Mouse (Mus musculus) E14TG2a.4 (cell line): ENCODE measurements around the gene Alox5ap.

Experiments
- H3K27me3 ChIP-seq: 2 replicates; pipeline ENCODE4 v1.6.1; 2014; ENCODE audit warnings: low read length, control low read depth; ENCODE audit not compliant: insufficient read depth
- H3K36me3 ChIP-seq: 2 replicates; pipeline ENCODE4 v1.6.1; 2014; ENCODE audit warnings: low read length, control low read depth; ENCODE audit not compliant: insufficient read depth
- H3K4me1 ChIP-seq: replicated peaks from 2 replicates; pipeline ENCODE4 v1.6.1; 2014; ENCODE audit warnings: low read depth, low read length, control low read depth
- H3K4me3 ChIP-seq: replicated peaks from 2 replicates; pipeline ENCODE4 v1.5.1; 2014; ENCODE audit warnings: mild to moderate bottlenecking, low read length
- H3K9me3 ChIP-seq: 2 replicates; pipeline ENCODE4 v1.6.1; 2014; ENCODE audit warnings: low read length, control low read depth
- CTCF ChIP-seq: conservative IDR thresholded peaks from 2 replicates; pipeline ENCODE4 v1.5.1; 2014; ENCODE audit warnings: low read length
- NANOG ChIP-seq: IDR thresholded peaks from 2 replicates; pipeline ENCODE4 v1.6.1; 2014; ENCODE audit warnings: borderline replicate concordance, low read length, mixed read lengths
- POU5F1 ChIP-seq: IDR thresholded peaks from 2 replicates; pipeline ENCODE4 v1.6.1; 2014; ENCODE audit warnings: low read length, borderline replicate concordance

The Alox5ap gene

DNA sequence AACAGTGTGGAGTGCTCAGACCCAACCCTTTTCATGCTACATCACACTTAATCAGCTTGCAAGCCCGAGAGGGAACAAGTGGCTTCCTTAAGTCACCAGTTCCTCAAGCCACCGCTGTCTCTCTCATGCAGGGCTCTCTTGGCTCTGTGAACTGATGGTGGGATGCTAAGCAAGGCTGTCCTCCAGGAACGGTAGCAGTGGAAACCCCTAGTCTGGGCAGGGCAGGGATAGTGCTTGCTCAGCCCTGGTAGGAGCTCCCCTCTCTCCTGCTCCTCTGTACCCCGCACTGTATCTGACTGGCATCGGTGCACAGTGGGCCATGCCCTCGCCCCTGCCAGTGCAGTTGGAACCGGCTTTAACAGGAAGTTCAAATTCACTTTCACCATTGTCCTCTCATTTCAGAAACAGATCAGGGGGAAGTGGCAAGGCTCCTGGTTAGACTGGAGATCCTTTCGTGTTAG lies 2.2 kb downstream of the Alox5ap start:
- H3K4me1 ChIP-seq, result peaks cover 49% of the 10 kb centered on the region
- H3K9me3 ChIP-seq, result no peaks in the 10 kb centered on the region
- H3K4me3 ChIP-seq, result no peak overlapping the region
- H3K36me3 ChIP-seq, result no peaks in the 10 kb centered on the region
- peaks cover 25% of the 10 kb centered on the region for H3K27me3 ChIP-seq
- no peak for TF ChIP-seq CTCF
- TF ChIP-seq NANOG, result no peak
- TF ChIP-seq POU5F1, result no peak

DNA sequence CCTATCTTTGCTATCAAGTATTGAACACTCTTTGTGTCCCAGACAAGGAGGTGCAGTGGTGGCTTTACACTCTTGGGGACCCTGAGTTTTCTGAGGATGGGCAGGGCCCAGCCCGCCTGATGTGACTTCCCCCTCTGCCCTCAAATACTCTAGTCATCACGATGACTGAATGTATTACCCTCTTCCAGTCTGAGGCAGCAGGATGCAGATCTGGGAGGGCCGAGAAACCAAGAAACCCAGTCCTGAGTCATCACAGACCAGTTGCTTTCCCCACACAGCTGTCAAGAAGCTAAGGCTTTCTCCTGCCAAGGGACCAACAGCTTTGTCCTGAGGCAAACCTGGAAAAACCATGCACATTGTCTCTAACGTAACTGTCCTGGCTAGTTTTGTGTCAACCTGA lies 2.9 kb downstream of the Alox5ap start:
- Histone ChIP-seq H3K4me1 (peaks cover 50% of the 10 kb centered on the region), H3K9me3 (no peaks in the 10 kb centered on the region), H3K27me3 (peaks cover 27% of the 10 kb centered on the region), H3K4me3 (no peak overlapping the region), H3K36me3 (no peaks in the 10 kb centered on the region)
- no peak for TF ChIP-seq NANOG
- TF ChIP-seq POU5F1, result no peak
- no peak for TF ChIP-seq CTCF

DNA sequence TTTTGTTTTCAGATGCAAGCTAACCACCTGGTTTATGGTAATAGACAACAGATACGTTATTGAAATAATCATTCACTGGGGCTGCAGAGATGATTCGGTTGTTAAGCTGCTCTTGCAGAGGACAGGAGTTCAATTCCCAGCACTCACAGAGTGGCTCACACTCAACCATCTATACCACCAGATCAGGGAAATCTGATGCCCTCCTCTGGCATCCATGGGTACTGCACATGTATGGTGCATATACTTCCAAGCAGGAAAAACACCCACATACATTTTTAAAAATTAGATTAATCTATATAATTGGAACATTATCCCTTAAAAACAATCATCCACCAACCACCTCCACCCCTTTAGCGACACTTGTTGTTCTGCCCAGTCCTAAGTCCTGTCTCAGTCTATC lies 6.7 kb downstream of the Alox5ap start:
- TF ChIP-seq NANOG, result no peak
- peak; percentile 73 for TF ChIP-seq CTCF
- Histone ChIP-seq H3K4me1 (peaks cover 45% of the 10 kb centered on the region), H3K36me3 (no peaks in the 10 kb centered on the region), H3K4me3 (no peak overlapping the region), H3K27me3 (peaks cover 38% of the 10 kb centered on the region), H3K9me3 (no peaks in the 10 kb centered on the region)

DNA sequence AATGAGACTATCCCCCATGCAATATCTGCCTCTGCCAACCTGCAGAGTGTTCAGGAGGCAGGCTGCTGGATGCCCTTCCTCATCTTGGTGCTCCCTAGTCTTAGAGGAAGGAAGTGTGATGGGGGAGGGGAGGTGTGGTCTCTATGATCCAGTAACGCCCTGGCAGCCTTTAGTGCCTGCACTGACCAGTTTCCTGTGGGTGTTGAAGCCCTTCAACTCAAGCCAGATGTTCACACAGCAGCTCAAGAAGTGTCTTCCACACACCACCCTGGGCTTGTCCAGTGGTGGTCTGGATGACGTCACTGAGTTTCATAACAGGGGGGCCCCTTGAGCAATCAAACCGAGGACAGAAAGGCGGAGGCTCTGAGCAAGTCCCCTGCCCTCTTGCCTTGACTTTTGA lies 8.0 kb downstream of the Alox5ap start:
- Histone ChIP-seq H3K4me1 (peaks cover 48% of the 10 kb centered on the region), H3K27me3 (peaks cover 32% of the 10 kb centered on the region)

DNA sequence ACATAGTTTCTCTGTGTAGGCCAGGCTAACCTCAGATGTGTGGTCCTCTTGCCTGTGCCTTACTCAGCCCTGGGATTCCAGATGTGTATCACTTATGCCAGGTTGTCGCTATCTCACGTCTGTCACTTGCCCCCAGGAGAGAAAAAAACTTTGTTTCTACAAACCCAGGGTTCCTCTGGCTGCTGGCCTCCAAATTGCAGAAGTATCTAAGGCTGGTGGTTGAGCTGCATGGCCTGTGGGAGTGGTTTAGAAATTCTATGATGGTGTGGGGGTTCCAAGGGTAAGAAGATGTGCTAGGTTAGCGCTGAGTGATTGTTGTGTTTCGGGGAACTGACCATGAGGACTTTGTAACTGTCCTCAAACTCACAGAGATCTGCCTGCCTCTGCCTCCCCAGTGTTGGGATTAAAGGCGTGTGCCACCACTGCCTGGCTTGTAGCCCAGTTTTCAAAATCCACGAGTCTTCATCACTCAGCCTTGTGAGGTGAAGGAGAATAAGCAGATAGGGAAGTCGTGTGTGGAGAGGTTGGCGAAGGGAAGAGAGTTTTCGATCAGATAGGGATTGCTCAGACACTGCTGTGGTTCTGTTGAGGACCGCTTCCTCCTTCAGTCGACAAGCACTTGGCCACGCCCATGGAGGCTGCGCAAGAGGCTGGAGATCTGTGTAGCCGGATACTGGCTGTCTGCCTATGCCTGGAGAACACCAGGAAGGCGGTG lies 10.0 kb downstream of the Alox5ap start:
- Histone ChIP-seq H3K9me3 (no peaks in the 10 kb centered on the region), H3K27me3 (peaks cover 34% of the 10 kb centered on the region), H3K4me1 (peaks cover 62% of the 10 kb centered on the region), H3K4me3 (peak overlapping the region; percentile 24; the same call in 1 of the 2 replicates), H3K36me3 (no peaks in the 10 kb centered on the region)
- TF ChIP-seq CTCF (no peak), POU5F1 (no peak), NANOG (no peak)

More for the DNA sequence above, 8.0 kb downstream of the Alox5ap start:
- Histone ChIP-seq H3K36me3 (no peaks in the 10 kb centered on the region), H3K4me3 (no peak overlapping the region), H3K9me3 (no peaks in the 10 kb centered on the region)
- TF ChIP-seq NANOG (no peak), CTCF (no peak), POU5F1 (no peak)

DNA sequence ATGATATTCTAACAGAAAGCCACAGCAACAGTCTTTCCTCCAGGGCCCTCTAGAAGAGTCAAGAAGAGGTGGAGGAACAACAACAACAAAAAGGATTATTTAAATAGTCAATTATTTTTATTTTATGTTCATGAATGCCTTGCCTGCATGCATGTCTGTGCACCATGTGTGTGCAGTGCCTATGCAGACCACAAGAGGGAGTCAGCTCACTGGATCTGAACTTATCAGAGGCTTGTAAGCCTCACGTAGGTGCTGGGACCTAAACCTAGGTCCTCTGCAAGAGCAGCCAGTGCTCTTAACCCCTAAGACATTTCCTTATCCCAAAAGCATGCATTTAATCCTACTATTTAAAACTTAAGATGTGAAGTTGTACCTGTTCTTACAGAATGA lies 10.5 kb downstream of the Alox5ap start:
- Histone ChIP-seq H3K36me3 (no peaks in the 10 kb centered on the region), H3K27me3 (peaks cover 35% of the 10 kb centered on the region), H3K4me3 (peak overlapping the region; percentile 24; the same call in 1 of the 2 replicates), H3K4me1 (peaks cover 63% of the 10 kb centered on the region), H3K9me3 (no peaks in the 10 kb centered on the region)
- TF ChIP-seq NANOG, result no peak
- TF ChIP-seq CTCF, result peak; percentile 98

DNA sequence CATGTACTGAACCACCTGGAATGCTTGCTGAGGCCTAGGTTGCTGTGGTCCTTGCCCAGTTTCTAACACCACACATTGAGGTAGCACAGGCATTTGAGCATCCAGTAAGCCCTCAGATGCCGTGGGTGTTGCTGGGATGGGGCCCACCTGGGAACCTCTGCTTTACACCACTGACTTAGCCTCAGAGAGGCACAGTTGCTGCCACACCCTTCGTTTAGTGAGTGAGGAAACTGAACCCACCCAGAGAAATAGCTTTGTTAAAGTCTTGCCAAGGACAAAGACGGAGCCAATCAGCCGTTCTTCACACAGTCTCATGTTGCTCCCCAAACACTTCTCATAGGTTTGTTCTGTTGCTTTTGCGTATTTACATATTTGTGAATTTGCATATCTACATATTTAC lies 13.0 kb downstream of the Alox5ap start:
- peaks cover 33% of the 10 kb centered on the region for H3K27me3 ChIP-seq
- H3K4me1 ChIP-seq, result peaks cover 49% of the 10 kb centered on the region
- TF ChIP-seq CTCF (no peak), POU5F1 (no peak)
- no peak overlapping the region for H3K4me3 ChIP-seq
- no peaks in the 10 kb centered on the region for H3K9me3 ChIP-seq
- H3K36me3 ChIP-seq, result no peaks in the 10 kb centered on the region

DNA sequence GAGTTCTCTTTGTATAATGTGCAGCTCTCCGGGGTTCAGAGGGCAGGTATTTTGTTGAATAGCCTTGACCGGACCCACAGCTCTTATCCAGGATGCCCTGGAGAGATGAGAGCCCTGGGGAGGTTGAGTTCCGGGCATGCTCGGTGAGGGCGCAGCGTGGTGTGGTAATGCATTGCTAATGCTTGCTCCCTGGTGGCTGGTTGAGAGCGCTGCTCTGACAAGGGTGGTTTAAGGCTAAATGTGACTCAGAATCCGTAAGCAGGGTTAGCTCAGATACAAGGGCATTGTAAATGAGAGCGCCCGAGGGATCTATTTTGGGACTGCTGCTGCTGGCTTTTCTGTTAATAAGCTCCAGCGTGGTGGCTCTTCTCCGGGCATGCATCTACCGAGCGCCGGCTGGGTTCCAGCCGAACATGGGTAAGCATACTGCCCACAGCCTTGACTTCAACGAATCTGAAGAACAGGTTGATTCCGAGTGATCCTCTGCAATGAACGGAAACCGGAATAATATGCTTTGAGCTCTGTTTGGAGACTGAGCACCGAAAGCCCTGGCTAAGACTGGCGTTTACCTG lies 14.8 kb downstream of the Alox5ap start:
- Histone ChIP-seq H3K36me3 (no peaks in the 10 kb centered on the region), H3K4me1 (peaks cover 46% of the 10 kb centered on the region)
- TF ChIP-seq POU5F1 (no peak), NANOG (0 out of 2 replicates have a peak, but pooled peaks have one; percentile 51), CTCF (0 out of 2 replicates have a peak, but pooled peaks have one; percentile 4)

DNA sequence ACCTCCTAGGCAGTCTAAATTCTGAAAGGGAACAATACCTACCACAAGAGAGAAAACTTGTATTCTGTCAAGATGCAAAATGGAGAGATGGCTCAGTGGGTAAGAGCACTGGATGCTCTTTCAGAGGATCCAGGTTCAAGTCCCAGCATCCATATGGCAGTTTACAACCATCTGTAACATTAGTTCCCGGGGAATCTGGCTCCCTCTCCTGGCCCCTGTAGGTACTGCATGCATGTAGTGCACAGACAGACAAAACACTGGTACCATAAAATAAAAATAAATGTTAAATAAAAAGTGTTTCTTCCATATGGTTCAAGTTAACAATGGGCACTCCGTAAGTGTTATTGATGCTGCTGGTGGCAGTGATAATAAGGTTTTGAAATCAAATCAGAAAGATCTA lies 18.4 kb downstream of the Alox5ap start:
- no peaks in the 10 kb centered on the region for H3K9me3 ChIP-seq
- H3K4me1 ChIP-seq, result peaks cover 36% of the 10 kb centered on the region
- H3K27me3 ChIP-seq, result peaks cover 54% of the 10 kb centered on the region
- no peaks in the 10 kb centered on the region for H3K36me3 ChIP-seq
- no peak overlapping the region for H3K4me3 ChIP-seq
- TF ChIP-seq CTCF, result peak; percentile 99
- TF ChIP-seq POU5F1, result no peak

More for the DNA sequence above, 14.8 kb downstream of the Alox5ap start:
- H3K27me3 ChIP-seq, result peaks cover 22% of the 10 kb centered on the region
- H3K4me3 ChIP-seq, result peak overlapping the region; percentile 61
- H3K9me3 ChIP-seq, result no peaks in the 10 kb centered on the region
